13 mouse cellular contexts compared by ENCODE assay signal in the genomic region with DNA sequence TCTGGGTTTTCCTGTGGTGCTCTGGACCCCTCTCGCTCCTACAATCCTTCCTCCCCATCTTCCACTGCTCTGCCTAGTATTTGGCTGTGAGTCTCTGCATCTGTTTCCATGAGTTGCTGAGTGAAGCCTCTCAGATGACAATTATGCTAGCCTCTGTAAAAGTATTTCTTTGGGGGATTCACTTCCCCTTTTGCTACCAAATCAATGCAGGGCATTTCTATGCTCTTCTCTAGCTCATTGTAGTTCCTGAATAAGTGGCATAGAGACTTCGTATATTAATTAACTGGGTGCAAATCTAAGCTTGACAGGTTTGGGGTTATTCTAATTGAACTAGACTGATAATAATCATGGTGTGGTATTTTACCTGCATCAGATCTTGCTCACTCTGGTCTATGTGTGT.
"Had no signal": no experiment of that assay in that cellular context is flagged by ENCODE, and none has a peak within 500 bp of the region (broad histone marks: within the 10 kb centered on the region; RNA-seq: fewer than 3 reads in every experiment).

No protein-coding gene starts in this region.

- H3K9me3 ChIP-seq: limb, embryonic 12.5 days; liver, embryonic 13.5 days; midbrain, embryonic 12.5 days had no signal

- H3K4me3 ChIP-seq: limb, embryonic 12.5 days; liver, embryonic 13.5 days; midbrain, embryonic 12.5 days had no signal

- H3K27me3 ChIP-seq: limb, embryonic 12.5 days; liver, embryonic 13.5 days; midbrain, embryonic 12.5 days had no signal

- H3K27ac ChIP-seq: kidney, postnatal 0 days; limb, embryonic 12.5 days; liver, embryonic 13.5 days; macrophage; midbrain, embryonic 12.5 days had no signal

- H3K4me2 ChIP-seq: limb, embryonic 12.5 days; liver, embryonic 13.5 days; midbrain, embryonic 12.5 days had no signal

- ATAC-seq: liver, postnatal 0 days; midbrain, embryonic 16.5 days had no signal

- DNase-seq: kidney, adult 11 months; kidney, adult 9 months; kidney, postnatal 36 days; layer of hippocampus, adult 9-11 months; liver; liver, embryonic 13.5 days; liver, postnatal 0 days; thymus, postnatal 4 days had no signal

- H3K9ac ChIP-seq: limb, embryonic 12.5 days; liver, embryonic 13.5 days; liver, postnatal 0 days; midbrain, embryonic 12.5 days had no signal

- H3K36me3 ChIP-seq: limb, embryonic 12.5 days; liver, embryonic 13.5 days; midbrain, embryonic 12.5 days had no signal

- H3K4me1 ChIP-seq: limb, embryonic 12.5 days; midbrain, embryonic 12.5 days had no signal
